Mouse (Mus musculus) NIH3T3 (cell line): ENCODE measurements around the gene Gm12886.

Experiments
- DNase-seq: peaks from one replicate; pipeline ENCODE4 v3.0.0-alpha.2; 2012; ENCODE audit warnings: low read depth

Gm12886 gene

GRCm38 (mm10) chr4:121422999-121423398, at the start of gene Gm12886:
Gm12886 (minus strand) TSS chr4:121423099.
- DNase-seq, result no peak
